Mouse (Mus musculus) retina, postnatal 1 day (tissue): ENCODE data around the gene Mlst8.
A peak's percentile ranks its signal among the peaks of the same experiment; 100 is the strongest.
"Not testable (repeated sequence)": the region's sequence is repeated elsewhere in the genome, so short reads cannot be mapped to it uniquely, and the experiment has no call there.

Experiments
- DNase-seq: peaks from one replicate; pipeline ENCODE4 v3.0.0-alpha.2; 2012

Mlst8 gene

GRCm38 (mm10) chr17:24463374-24464133 is 15.3 kb downstream of the Mlst8 start:
- no peak for DNase-seq

GRCm38 (mm10) chr17:24462932-24463331 is 15.9 kb downstream of the Mlst8 start:
- DNase-seq = no peak

GRCm38 (mm10) chr17:24461580-24461979 is 17.3 kb downstream of the Mlst8 start:
- DNase-seq = peak; percentile 69

GRCm38 (mm10) chr17:24455523-24456206 is 23.2 kb downstream of the Mlst8 start:
- not testable (repeated sequence) for DNase-seq

GRCm38 (mm10) chr17:24454756-24455522 is 23.9 kb downstream of the Mlst8 start:
- peak; percentile 100 for DNase-seq

- DNase-seq = no peak
These were observed 24.6 kb downstream of the Mlst8 start for GRCm38 (mm10) chr17:24454218-24454755.

GRCm38 (mm10) chr17:24453372-24453771 is 25.5 kb downstream of the Mlst8 start:
- DNase-seq = no peak

GRCm38 (mm10) chr17:24451220-24451619 is 27.7 kb downstream of the Mlst8 start:
- DNase-seq = no peak

- DNase-seq = no peak
These were observed 29.4 kb downstream of the Mlst8 start for GRCm38 (mm10) chr17:24449507-24449906.

GRCm38 (mm10) chr17:24446590-24446989 is 32.3 kb downstream of the Mlst8 start:
- DNase-seq = no peak

GRCm38 (mm10) chr17:24443409-24443808 is 35.5 kb downstream of the Mlst8 start:
- no peak for DNase-seq

- DNase-seq = no peak
These were observed 36.2 kb downstream of the Mlst8 start, which contains the start of gene Dnase1l2 for GRCm38 (mm10) chr17:24442632-24443155. Gene Dnase1l2 (minus strand): TSS chr17:24443105.

GRCm38 (mm10) chr17:24442107-24442506 is 36.8 kb downstream of the Mlst8 start:
- no peak for DNase-seq

GRCm38 (mm10) chr17:24441148-24441547 is 37.7 kb downstream of the Mlst8 start:
- DNase-seq = peak; percentile 46

GRCm38 (mm10) chr17:24440377-24440776 is 38.5 kb downstream of the Mlst8 start:
- DNase-seq = no peak

GRCm38 (mm10) chr17:24437016-24437415 is 41.9 kb downstream of the Mlst8 start:
- peak; percentile 70 for DNase-seq

- DNase-seq = no peak
These were observed 49.5 kb downstream of the Mlst8 start for GRCm38 (mm10) chr17:24429201-24429983.

GRCm38 (mm10) chr17:24427170-24427557 is 51.7 kb downstream of the Mlst8 start:
- DNase-seq = peak; percentile 37

GRCm38 (mm10) chr17:24426471-24427169 is 52.3 kb downstream of the Mlst8 start, which contains the start of gene Eci1:
Gene Eci1 (plus strand): TSS chr17:24426641.
- DNase-seq = peak; percentile 97

GRCm38 (mm10) chr17:24425905-24426304 is 53.0 kb downstream of the Mlst8 start:
- no peak for DNase-seq

GRCm38 (mm10) chr17:24425326-24425725 is 53.6 kb downstream of the Mlst8 start:
- DNase-seq = not testable (repeated sequence)
